Mouse (Mus musculus) heart, adult 8-10 months (tissue): ENCODE results near the gene Ccsap. TPM values are rescaled to one million over a fixed set of nuclear protein-coding genes. Genes with fewer than 3 reads are reported as not detected.
A peak's percentile ranks its signal among the peaks of the same experiment; 100 is the strongest.

ENCODE experiments used
- DNase-seq: peaks from one replicate; pipeline ENCODE4 v3.0.0; 2022; ENCODE audit warnings: low spot score
- total RNA-seq, 4 experiments: library from RNA; stranded (reverse); gene quantifications; 2 replicates each; pipeline ENCODE4 v1.2.4; 2022

Gene Ccsap
- total RNA-seq, 4 experiments from 2014 or later, result 0.44 to 1.4 (median 0.87) TPM

GRCm38 (mm10) chr8:123805718-123806373 is 54.2 kb downstream of the Ccsap start, which contains the start of gene Rab4a:
TSS of gene Rab4a (plus strand) at chr8:123805985.
- DNase-seq, result peak; percentile 62

GRCm38 (mm10) chr8:123805209-123805717 is 54.7 kb downstream of the Ccsap start:
- no peak for DNase-seq

- no peak for DNase-seq
Measured at GRCm38 (mm10) chr8:123804586-123804985, 55.4 kb downstream of the Ccsap start.

GRCm38 (mm10) chr8:123803639-123804038 is 56.4 kb downstream of the Ccsap start:
- DNase-seq, result no peak

- no peak for DNase-seq
Measured at GRCm38 (mm10) chr8:123801538-123801937, 58.5 kb downstream of the Ccsap start.

- DNase-seq, result no peak
Measured at GRCm38 (mm10) chr8:123800867-123801266, 59.1 kb downstream of the Ccsap start.

GRCm38 (mm10) chr8:123799885-123800284 is 60.1 kb downstream of the Ccsap start:
- DNase-seq, result no peak

GRCm38 (mm10) chr8:123799434-123799833 is 60.6 kb downstream of the Ccsap start:
- DNase-seq, result no peak

- no peak for DNase-seq
Measured at GRCm38 (mm10) chr8:123797928-123798327, 62.1 kb downstream of the Ccsap start.

GRCm38 (mm10) chr8:123796758-123797157 is 63.3 kb downstream of the Ccsap start:
- DNase-seq, result no peak

- DNase-seq, result no peak
Measured at GRCm38 (mm10) chr8:123794766-123795165, 65.2 kb downstream of the Ccsap start.

- no peak for DNase-seq
Measured at GRCm38 (mm10) chr8:123793900-123794299, 66.1 kb downstream of the Ccsap start.

GRCm38 (mm10) chr8:123791845-123792225 is 68.2 kb downstream of the Ccsap start:
- no peak for DNase-seq

GRCm38 (mm10) chr8:123791101-123791844 is 68.7 kb downstream of the Ccsap start:
- DNase-seq, result no peak

Other genes starting within 250 kb of the Ccsap start
- 1 to 10 TPM; 6.3 to 8.6 (median 7.0) TPM for gene Rhou, start 206.3 kb downstream of the Ccsap start, total RNA-seq
- 10 to 100 TPM in 3 of 4 experiments, 1 to 10 TPM in 1; 9.4 to 14.1 (median 11.6) TPM for gene Rab4a, start 54.2 kb downstream of the Ccsap start, total RNA-seq
- 100 to 1,000 TPM; 223 to 647 (median 436) TPM for gene Acta1, start 34.5 kb upstream of the Ccsap start, total RNA-seq
- 10 to 100 TPM in 2 of 4 experiments, 1 to 10 TPM in 2; 8.4 to 11.9 (median 10.2) TPM for gene Nup133, start 89.1 kb upstream of the Ccsap start, total RNA-seq
- 10 to 100 TPM; 41.0 to 50.0 (median 45.6) TPM for gene Abcb10, start 122.9 kb upstream of the Ccsap start, total RNA-seq
- 10 to 100 TPM; 14.1 to 15.2 (median 14.5) TPM for gene Taf5l, start 161.2 kb upstream of the Ccsap start, total RNA-seq
- gene Urb2, start 161.3 kb upstream of the Ccsap start, total RNA-seq, result 1 to 10 TPM; 4.9 to 7.2 (median 6.5) TPM